ENCODE assay signal across 13 mouse cellular contexts in genomic region chr16:38248331-38248961, GRCm38 (mm10). TPM values are rescaled to one million over a fixed set of nuclear protein-coding genes. Genes with fewer than 3 reads are reported as not detected.
A peak's percentile ranks its signal among the peaks of the same experiment; 100 is the strongest.
DNase-seq lines count a peak whose midpoint lies in the region; ATAC-seq and TF ChIP-seq lines count a peak whose summit lies in the region.
"Had no signal": no experiment of that assay in that cellular context is flagged by ENCODE, and none has a peak within 500 bp of the region (broad histone marks: within the 10 kb centered on the region; RNA-seq: fewer than 3 reads in every experiment).

No protein-coding gene starts in this region.

- TF ChIP-seq CTCF in heart, adult 2 months (IDR thresholded peaks at IDR 0.05) = no peak
- TF ChIP-seq CTCF in lung, postnatal 0 days (IDR thresholded peaks at IDR 0.05) = no peak
- TF ChIP-seq CTCF in embryonic fibroblast, embryonic 13.5 days (IDR thresholded peaks at IDR 0.05; ENCODE audit: borderline replicate concordance, insufficient read depth, low read length) = no peak

- H3K27me3 ChIP-seq in heart, adult 2 months (ENCODE audit: control insufficient read depth, insufficient read depth, low read length) = no peaks in the 10 kb centered on the region
- no peaks in the 10 kb centered on the region for H3K27me3 ChIP-seq in heart, embryonic 11.5 days (ENCODE audit: control insufficient read depth, insufficient read depth, low read length)
- H3K27me3 ChIP-seq in lung, postnatal 0 days (replicated peaks; ENCODE audit: insufficient read depth, low read length) = no peaks in the 10 kb centered on the region
- H3K27me3 ChIP-seq: heart, embryonic 13.5 days had no signal

- no peak for DNase-seq in heart, adult 2 months
- DNase-seq in lung, postnatal 0 days (ENCODE audit: low spot score) = peak; percentile 49
- DNase-seq in lung, adult 18-20 months = no peak
- DNase-seq in gastrocnemius, postnatal 14 days = no peak
- no peak for DNase-seq in frontal cortex, adult 2 months (ENCODE audit: extremely low spot score in 1 of 2, low spot score in 1 of 2)
- DNase-seq: kidney, adult 18-20 months; lung, postnatal 36 days; retina, postnatal 1 day had no signal

- no peak for TF ChIP-seq EP300 in heart, adult 2 months (IDR thresholded peaks at IDR 0.05; ENCODE audit: insufficient read depth, low read depth, low read length)
- TF ChIP-seq EP300 in lung, postnatal 0 days (IDR thresholded peaks at IDR 0.05) = no peak

- peak overlapping the region; percentile 19; the same call in 1 of the 2 replicates for H3K9ac ChIP-seq in heart, adult 2 months (ENCODE audit: low read depth, low read length)
- no peak overlapping the region for H3K9ac ChIP-seq in heart, embryonic 11.5 days (ENCODE audit: low read depth, low read length)
- H3K9ac ChIP-seq in lung, postnatal 0 days (replicated peaks; ENCODE audit: low read depth) = no peak overlapping the region
- H3K9ac ChIP-seq: heart, embryonic 13.5 days had no signal

- H3K79me2 ChIP-seq in heart, adult 2 months (replicated peaks; ENCODE audit: control insufficient read depth, insufficient read depth, low read length) = no peaks in the 10 kb centered on the region

- 34% methylated on average over 13 of the region's 13 CpGs for WGBS in heart, adult 2 months
- WGBS in heart, embryonic 11.5 days (ENCODE audit: insufficient replicate concordance) = 61% methylated on average over 13 of the region's 13 CpGs
- 30% methylated on average over 13 of the region's 13 CpGs for WGBS in lung, postnatal 0 days

- H3K4me1 ChIP-seq in heart, adult 2 months (ENCODE audit: control insufficient read depth, insufficient read depth, low read length) = peaks cover 2% of the 10 kb centered on the region
- no peaks in the 10 kb centered on the region for H3K4me1 ChIP-seq in heart, embryonic 11.5 days (ENCODE audit: control insufficient read depth, insufficient read depth, low read length)
- H3K4me1 ChIP-seq in lung, postnatal 0 days (ENCODE audit: insufficient read depth, low read depth, low read length) = no peaks in the 10 kb centered on the region
- H3K4me1 ChIP-seq in embryonic fibroblast, embryonic 13.5 days (ENCODE audit: control insufficient read depth, insufficient read depth, low read length) = peaks cover 25% of the 10 kb centered on the region

- H3K4me2 ChIP-seq in heart, embryonic 11.5 days = no peak overlapping the region
- H3K4me2 ChIP-seq in lung, postnatal 0 days (replicated peaks; ENCODE audit: low read depth, low read length) = no peak overlapping the region
- H3K4me2 ChIP-seq: heart, embryonic 13.5 days had no signal

- TF ChIP-seq POLR2A in heart, adult 2 months (IDR thresholded peaks at IDR 0.05; ENCODE audit: insufficient read depth, low read depth, low read length) = no peak
- no peak; the same call in 1 of the 2 replicates for TF ChIP-seq POLR2A in embryonic fibroblast, embryonic 13.5 days (IDR thresholded peaks at IDR 0.05; ENCODE audit: low read depth, low read length)

- no peaks in the 10 kb centered on the region for H3K9me3 ChIP-seq in heart, embryonic 11.5 days (replicated peaks; ENCODE audit: control insufficient read depth, low read length)
- no peaks in the 10 kb centered on the region for H3K9me3 ChIP-seq in lung, postnatal 0 days (ENCODE audit: low read length)
- H3K9me3 ChIP-seq: heart, embryonic 13.5 days had no signal

- peak overlapping the region; percentile 36 for H3K27ac ChIP-seq in heart, adult 2 months
- H3K27ac ChIP-seq in heart, embryonic 11.5 days (ENCODE audit: low read depth, low read length) = no peak overlapping the region
- no peak overlapping the region for H3K27ac ChIP-seq in lung, postnatal 0 days (ENCODE audit: low read length)
- peak overlapping the region; percentile 47; the same call in 1 of the 2 replicates for H3K27ac ChIP-seq in embryonic fibroblast, embryonic 13.5 days (ENCODE audit: insufficient read depth, low read length)
- H3K27ac ChIP-seq: heart, embryonic 13.5 days had no signal

- H3K4me3 ChIP-seq in heart, adult 2 months = no peak overlapping the region
- H3K4me3 ChIP-seq in heart, embryonic 11.5 days (ENCODE audit: low read depth, low read length) = no peak overlapping the region
- no peak overlapping the region for H3K4me3 ChIP-seq in lung, postnatal 0 days (ENCODE audit: low read depth, low read length)
- H3K4me3 ChIP-seq in embryonic fibroblast, embryonic 13.5 days (ENCODE audit: insufficient read depth, low read length) = no peak overlapping the region
- H3K4me3 ChIP-seq: heart, embryonic 13.5 days had no signal

- no peaks in the 10 kb centered on the region for H3K36me3 ChIP-seq in heart, adult 2 months (ENCODE audit: control insufficient read depth, insufficient read depth, low read length)
- no peaks in the 10 kb centered on the region for H3K36me3 ChIP-seq in heart, embryonic 11.5 days (ENCODE audit: control insufficient read depth, insufficient read depth, low read length)
- no peaks in the 10 kb centered on the region for H3K36me3 ChIP-seq in lung, postnatal 0 days (ENCODE audit: insufficient read depth, low read length)

- ATAC-seq in heart, embryonic 11.5 days (replicated peaks; ENCODE audit: insufficient number of reproducible peaks, low FRiP score, low TSS enrichment) = no peak
- ATAC-seq in lung, postnatal 0 days = peak; percentile 78
- no peak for ATAC-seq in CD4-positive, CD25-positive, alpha-beta regulatory T cell, adult 4 months
- ATAC-seq: forebrain, embryonic 16.5 days had no signal

- intact Hi-C loops in heart, adult 2 months (cut with DNase I) = no loop called here
- intact Hi-C loops in gastrocnemius, postnatal 14 days (cut with DNase I; ENCODE audit: low total_unique reads) = no loop called here

RNA-seq across cellular contexts. Expression of gene Nr1i2, which starts 46.2 kb away (rescaled TPM):
- not detected for total RNA-seq in heart, adult 2 months (2021)
- 0.15 TPM in 1 of 2 replicates, not detected in the other for polyA plus RNA-seq in heart, adult 2 months (2012; rRNA removed)
- 0.13 TPM in 1 of 2 replicates, not detected in the other for polyA plus RNA-seq in heart, embryonic 11.5 days (2014; fragmentation: Nextera tagmentation; extraction: Ambion mirVana)
- 0.05 and 0.10 TPM in 2 replicates for polyA plus RNA-seq in lung, postnatal 0 days (2015; fragmentation: Nextera tagmentation; extraction: Ambion mirVana)
- polyA plus RNA-seq in embryonic fibroblast, embryonic 13.5 days (2011; ENCODE audit: insufficient read length, low read depth, missing spikeins) = not detected in 2 replicates
- polyA plus RNA-seq in CD4-positive, CD25-positive, alpha-beta regulatory T cell, adult 4 months (2017; shearing (Covaris generic)) = not detected
- not detected for total RNA-seq in gastrocnemius, postnatal 14 days (2021)
- not detected in 2 replicates for polyA plus RNA-seq in frontal cortex, adult 2 months (2012; rRNA removed)
- polyA plus RNA-seq: forebrain, embryonic 16.5 days; heart, embryonic 13.5 days had no signal

Comparison
In these comparisons a context has a peak if more than half of its experiments do, and no peak if none do; other contexts are left out.
1. H3K27ac ChIP-seq: peak in heart, adult 2 months (single experiment) and embryonic fibroblast, embryonic 13.5 days (single experiment); none in heart, embryonic 11.5 days (single experiment) and lung, postnatal 0 days (single experiment).